Mouse (Mus musculus): ENCODE data around the gene Mmel1. TPM values are rescaled to one million over a fixed set of nuclear protein-coding genes. Genes with fewer than 3 reads are reported as not detected.
A peak's percentile ranks its signal among the peaks of the same experiment; 100 is the strongest.

Mmel1 gene
- total RNA-seq (2021): under 1 TPM; 0.33 to 0.41 TPM
- long read RNA-seq, experiment 1, partial matches to known transcripts: 2 of 2 reads
- long read RNA-seq, experiment 1, other reads (novel, unspliced or antisense): 0 of 2 reads
- long read RNA-seq, experiment 2: 0 reads

DNA sequence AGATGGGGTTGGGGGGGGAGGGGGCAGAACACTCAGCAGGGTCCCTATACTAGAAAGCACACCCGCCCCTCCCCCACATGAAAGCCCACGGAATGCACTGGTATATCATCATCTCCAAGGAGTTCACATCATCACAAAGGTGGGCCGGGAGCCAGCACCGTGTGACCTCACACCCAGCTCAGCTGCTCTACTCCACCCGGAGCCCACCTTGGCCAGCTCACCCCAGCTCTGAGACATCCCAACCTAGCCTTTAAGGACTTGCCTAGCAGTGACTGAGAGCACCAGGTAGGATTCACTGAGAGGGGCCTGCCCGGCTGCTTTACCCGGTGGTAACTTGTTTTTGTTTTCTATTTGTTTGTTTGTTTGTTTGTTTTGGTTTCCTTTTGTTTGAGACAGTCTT lies at the start of gene Mmel1:
Gene Mmel1 (plus strand): TSS at position 146 of the 400 bp plus-strand sequence.
- no peak for DNase-seq (ENCODE audit: low spot score in 2 of 2)

DNA sequence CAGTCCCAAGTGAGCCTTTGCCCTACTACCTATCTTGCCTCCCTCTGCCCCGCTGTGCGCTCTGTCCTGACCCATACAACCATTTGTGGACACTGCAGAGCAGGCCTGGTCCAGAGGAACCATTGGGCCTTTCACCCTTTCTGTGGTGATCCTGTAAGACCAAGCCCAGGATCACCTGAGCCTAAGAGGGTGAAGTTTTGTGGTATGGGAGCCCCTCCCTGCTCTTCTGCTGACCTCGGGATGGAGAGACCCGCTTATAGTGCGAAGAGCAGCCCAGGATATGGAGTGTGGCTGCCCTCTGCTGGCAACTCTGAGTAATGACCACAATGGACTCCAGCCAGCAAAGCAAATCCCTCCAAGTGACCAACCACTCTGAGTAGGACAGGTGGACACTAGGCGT lies 43.7 kb upstream of the Mmel1 start:
- DNase-seq (ENCODE audit: low spot score in 2 of 2): peak; percentile 52

GRCm38 (mm10) chr4:154826224-154826623 lies 43.2 kb upstream of the Mmel1 start:
- no peak for DNase-seq (ENCODE audit: low spot score in 2 of 2)

DNA sequence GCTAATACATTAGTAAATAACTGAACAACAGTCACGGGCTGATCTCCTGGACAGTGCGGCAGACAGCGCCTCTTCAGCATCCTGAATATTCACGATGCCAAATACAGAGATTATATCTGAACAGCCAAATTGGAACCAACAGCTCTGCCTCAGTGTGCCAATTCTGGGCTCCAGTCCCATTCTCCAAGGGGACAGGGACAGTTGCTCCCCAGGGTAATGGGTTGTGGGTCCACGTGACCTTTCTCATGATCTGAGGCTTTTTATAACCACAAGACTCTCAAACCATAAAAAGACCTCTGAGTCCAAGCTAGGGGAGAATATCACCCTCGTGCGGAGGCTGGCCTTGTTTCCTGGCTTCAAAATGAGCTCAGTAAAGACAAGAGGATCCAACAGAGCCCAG lies 42.2 kb upstream of the Mmel1 start:
- DNase-seq (ENCODE audit: low spot score in 2 of 2): peak; percentile 35 to 66

- DNase-seq (ENCODE audit: low spot score in 2 of 2): no peak
Measured at GRCm38 (mm10) chr4:154827861-154828610, 41.3 kb upstream of the Mmel1 start.

DNA sequence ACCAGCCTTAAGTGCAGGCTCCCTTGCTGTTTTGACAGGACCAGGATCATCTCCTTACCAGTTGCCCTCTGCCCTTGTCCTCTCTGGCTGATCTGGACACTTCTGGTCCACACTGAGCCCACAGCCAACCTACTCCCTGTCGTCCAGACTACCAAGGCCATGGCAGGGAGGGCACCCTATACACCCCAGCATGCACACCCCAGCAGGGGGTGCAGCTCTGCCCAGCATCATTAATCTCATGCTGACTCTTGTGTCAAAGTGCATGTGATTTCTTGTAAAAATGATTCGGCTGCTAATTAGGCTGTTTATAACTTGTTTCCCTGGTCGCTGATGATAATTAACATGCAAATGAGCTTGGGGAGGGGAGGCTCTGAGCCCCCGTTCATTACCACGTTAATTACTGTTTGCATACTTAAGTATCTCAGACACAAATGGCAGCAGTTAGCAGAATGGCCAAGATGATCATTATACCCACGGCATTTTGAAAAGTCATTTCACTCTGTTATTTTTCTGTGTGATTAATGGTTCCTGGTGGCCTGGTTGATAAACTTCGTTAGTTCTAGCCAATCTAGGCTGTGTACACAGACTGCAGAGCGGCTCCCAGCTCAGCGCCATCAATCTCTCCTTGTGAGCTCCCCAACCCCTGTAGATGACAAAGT lies 37.3 kb upstream of the Mmel1 start:
- DNase-seq (ENCODE audit: low spot score in 2 of 2): no peak

DNA sequence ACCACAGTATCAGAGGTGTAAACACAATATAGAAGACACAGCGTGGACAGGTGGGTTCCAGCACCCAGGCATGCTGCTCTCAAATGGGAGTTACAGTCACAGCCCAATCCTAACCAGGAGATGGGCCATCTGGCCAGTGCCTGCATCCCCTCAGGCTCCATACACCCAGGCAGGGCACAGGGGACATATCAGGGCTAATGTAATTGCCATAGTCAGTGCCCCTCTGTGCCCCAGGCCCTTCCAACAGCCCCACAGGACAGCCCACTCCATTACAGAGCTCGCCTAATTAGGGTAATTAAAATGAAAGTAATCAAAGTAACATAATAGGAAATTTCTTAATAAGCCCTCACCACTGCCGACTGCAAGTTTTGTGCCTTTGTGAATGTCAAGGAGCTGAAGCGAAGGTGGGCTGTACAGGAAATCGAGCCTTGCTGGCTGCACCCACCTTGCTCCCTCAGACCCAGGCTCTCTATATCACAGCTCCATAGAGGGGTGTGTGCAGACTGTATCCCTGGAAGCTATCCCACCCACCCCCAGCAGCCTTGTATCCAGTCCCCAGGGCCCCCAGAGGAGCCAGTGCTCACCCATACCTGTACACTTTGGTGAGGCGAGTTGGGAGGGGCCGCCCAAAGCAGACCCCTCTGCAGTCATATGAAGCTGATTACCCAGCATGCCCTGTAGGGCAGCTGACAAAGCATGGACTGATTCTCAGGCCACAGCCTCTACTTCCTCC lies 33.0 kb upstream of the Mmel1 start:
- no peak for DNase-seq (ENCODE audit: low spot score in 2 of 2)

DNA sequence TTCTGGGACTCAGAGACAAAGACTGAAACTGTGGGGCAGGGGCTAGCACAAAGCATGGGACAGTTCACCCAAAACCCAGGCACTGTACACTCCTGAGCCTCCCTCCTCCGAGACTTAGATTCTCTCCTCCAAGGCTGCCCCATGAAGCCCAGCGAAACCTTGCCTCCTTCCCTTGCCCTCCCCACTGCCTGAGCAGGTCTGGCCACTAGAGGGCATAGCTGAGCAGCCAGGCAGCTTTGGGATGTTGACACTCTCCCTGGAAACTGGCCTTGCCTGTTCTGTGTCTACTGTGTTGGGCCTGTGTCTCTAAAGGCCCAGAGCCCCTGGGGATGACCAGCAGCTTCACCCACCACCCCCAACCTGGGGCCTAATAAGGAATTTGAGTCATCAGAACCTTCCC lies 32.2 kb upstream of the Mmel1 start, which contains the start of gene Ttc34:
Gene Ttc34 (plus strand): TSS at position 290 of the 400 bp plus-strand sequence.
- peak in 1 of 2 experiments; percentile 28 for DNase-seq (ENCODE audit: low spot score in 2 of 2)

DNA sequence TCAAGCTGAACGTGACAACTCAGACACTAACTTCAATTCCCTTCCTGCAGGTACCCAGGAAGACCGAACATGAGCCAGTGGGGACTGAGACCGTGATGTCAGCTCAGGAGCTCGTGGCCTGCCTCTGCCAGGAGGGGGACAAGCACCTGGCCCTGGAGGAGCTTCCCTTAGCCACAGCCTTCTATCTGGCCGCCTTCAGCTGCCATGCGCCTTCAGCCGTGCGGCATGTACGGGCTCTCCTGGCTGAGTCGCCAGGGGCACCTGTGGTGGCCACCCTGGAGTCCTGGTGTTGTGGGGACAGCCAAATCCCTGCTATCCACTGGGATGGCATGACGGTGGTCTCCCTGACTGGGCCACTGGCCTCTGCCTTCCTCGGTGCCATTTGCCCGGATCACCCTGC lies 30.6 kb upstream of the Mmel1 start:
- DNase-seq (ENCODE audit: low spot score in 2 of 2): no peak

- no peak for DNase-seq (ENCODE audit: low spot score in 2 of 2)
Measured at GRCm38 (mm10) chr4:154839406-154839805, 30.0 kb upstream of the Mmel1 start.

DNA sequence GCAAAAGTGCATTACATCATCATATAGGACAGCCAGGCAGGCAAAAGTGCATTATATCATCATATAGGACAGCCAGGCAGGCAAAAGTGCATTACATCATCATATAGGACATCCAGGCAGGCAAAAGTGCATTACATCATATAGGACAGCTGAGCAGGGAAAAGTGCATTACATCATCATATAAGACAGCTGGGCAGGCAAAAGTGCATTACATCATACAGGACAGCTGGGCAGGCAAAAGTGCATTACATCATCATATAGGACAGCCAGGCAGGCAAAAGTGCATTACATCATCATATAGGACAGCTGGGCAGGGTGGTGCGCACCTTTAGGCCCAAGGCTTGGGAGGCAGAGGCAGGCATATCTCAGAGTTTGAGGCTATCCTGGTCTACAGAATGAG lies 16.7 kb upstream of the Mmel1 start:
- no peak for DNase-seq (ENCODE audit: low spot score in 2 of 2)

GRCm38 (mm10) chr4:154853881-154854280 lies 15.5 kb upstream of the Mmel1 start:
- no peak for DNase-seq (ENCODE audit: low spot score in 2 of 2)

GRCm38 (mm10) chr4:154854676-154855345 lies 14.6 kb upstream of the Mmel1 start:
- DNase-seq (ENCODE audit: low spot score in 2 of 2): no peak

DNA sequence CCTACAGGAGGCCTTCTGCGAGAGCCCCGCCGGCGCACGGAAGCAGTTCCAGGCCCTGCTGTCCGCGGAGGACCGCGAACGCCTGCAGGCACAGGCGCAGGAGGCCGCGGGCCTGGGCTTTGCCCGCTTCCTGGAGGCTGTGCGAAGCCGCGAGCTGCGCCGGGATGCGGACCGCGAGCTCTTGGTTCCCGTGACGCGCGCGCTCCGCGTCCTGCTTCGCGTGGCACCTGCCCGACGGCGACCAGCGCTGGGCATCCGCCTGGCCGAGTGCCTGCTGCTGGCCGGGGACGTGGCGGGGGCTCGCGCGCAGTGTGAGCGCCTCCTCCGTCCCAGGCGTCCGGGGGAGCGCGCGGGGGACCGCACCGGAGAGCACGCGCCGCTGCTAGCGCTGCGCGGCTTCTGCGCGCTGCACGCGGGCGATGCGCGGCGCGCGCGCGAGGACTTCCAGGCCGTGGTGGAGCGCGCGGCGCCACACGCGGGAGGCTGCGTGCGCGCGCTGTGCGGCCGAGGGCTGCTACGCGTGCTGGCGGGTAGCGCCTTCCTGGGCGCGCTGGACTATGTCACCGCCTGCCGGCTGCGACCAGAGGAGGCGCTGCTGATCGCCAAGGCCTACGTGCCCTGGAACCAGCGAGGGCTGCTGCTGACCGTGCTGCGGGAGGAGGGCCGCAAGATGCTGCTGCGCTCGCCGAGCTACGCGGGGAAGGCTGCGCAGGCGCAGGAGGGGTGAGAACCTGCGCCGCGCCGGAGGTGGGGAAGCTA lies 13.5 kb upstream of the Mmel1 start:
- DNase-seq (ENCODE audit: low spot score in 2 of 2): peak; percentile 90

GRCm38 (mm10) chr4:154856480-154856837 lies 12.9 kb upstream of the Mmel1 start:
- DNase-seq (ENCODE audit: low spot score in 2 of 2): no peak

GRCm38 (mm10) chr4:154856882-154857281 lies 12.5 kb upstream of the Mmel1 start:
- DNase-seq (ENCODE audit: low spot score in 2 of 2): no peak

DNA sequence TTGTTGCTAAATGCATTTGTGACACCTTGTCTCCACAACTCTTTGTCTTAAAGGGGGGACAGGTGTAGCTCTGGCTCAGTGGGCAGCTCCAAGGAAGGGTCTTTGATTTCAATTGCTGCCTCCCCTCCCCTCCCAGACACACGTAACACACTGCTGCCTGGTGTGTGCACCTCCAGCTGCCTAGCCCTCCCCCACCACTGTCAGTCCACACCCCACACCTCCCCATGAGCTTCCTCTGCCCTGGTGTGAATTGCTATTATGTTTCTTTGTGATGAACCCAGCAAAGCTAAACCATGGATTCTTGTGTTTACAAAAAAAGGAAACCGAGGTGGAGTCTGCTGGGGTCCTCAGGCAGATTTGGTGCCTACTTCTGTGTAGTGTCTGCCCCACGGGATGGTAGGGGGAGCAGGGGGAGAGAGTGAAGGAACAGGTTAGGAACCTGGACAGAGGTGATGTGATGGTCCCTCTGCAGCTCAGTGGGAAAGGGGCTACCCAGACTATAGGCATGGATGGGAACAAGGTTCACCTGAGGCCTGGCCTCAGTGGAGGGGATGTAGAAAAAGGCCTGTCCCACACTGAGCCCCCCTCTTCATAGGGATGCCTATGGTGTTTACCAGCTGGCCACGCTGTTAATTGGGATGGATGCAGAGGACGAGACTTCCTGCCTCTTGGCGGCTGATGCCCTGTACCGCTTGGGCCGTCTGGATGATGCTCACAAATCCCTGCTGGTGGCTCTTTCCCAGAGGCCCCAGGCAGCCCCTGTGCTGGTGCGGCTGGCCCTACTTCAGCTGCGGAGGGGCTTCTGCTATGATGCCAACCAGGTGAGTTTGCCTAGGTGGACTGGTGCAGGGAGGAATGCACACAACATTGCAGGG lies 11.8 kb upstream of the Mmel1 start:
- no peak for DNase-seq (ENCODE audit: low spot score in 2 of 2)

DNA sequence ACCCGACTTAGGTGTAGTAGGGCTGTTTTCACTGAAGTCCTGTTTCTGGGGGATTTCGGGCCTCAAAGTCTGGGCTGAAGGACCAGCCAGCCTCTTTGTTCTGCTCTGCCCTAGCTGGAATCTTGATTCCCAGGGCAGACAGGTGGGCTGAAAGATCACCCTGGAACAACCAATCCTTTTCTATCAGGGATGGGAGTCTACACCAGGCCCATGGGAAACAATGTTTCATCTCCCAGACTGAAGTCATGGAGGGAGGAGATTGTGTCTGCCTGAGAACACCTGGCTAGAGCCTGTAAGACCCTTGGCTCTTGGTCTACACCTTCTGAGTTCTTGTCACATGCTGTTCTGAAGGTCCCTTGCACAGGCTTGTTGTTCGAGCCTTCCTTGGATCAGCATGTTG lies 10.8 kb upstream of the Mmel1 start:
- no peak for DNase-seq (ENCODE audit: low spot score in 2 of 2)

DNA sequence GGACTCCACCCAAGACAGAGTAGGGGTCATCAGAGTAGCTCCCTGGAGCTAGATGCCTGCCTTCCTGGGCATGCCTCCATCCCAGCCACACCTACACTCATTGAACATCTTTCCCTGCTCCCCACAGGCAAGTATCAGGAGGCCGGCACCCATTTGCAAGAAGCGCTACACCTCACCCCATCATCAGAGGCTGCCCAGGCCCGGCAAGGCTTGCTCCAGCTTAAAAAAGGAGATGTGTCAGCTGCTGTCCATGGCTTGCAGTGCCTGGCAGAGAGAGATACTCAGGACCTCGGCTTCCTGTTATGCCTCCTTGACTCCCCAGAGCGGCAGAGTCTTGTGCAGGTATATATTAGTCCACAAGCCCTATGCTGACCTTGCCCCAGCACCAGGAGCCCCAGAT lies 7.4 kb upstream of the Mmel1 start:
- no peak for DNase-seq (ENCODE audit: low spot score in 2 of 2)
